Mouse (Mus musculus): ENCODE measurements around the gene Mogs. TPM values are rescaled to one million over a fixed set of nuclear protein-coding genes. Genes with fewer than 3 reads are reported as not detected.

Mogs gene
- polyA plus RNA-seq, 1 experiment, result 32.5 TPM

- peaks cover 13% of the 10 kb centered on the region for H3K36me3 ChIP-seq (ENCODE audit: control insufficient read depth, insufficient read depth)
- peaks cover 2% of the 10 kb centered on the region for H3K27me3 ChIP-seq (ENCODE audit: control insufficient read depth, insufficient read depth, insufficient read length)
Measured at GRCm38 (mm10) chr6:83077630-83078323, 37.5 kb upstream of the Mogs start, which contains the start of gene Pcgf1. Gene Pcgf1, plus strand, starts transcription at chr6:83077869.

GRCm38 (mm10) chr6:83078324-83078858 is 36.9 kb upstream of the Mogs start:
- H3K4me3 ChIP-seq (ENCODE audit: insufficient read depth, poor library complexity, severe bottlenecking), result peak overlapping the region; percentile 80
- peak overlapping the region; percentile 74 for H3ac ChIP-seq (ENCODE audit: control insufficient read depth, insufficient read length, low read depth)
- H3K79me2 ChIP-seq (ENCODE audit: control insufficient read depth, insufficient read depth), result peaks cover 14% of the 10 kb centered on the region
- no peaks in the 10 kb centered on the region for H3K27me3 ChIP-seq (ENCODE audit: control insufficient read depth, insufficient read depth, insufficient read length)
- H3K36me3 ChIP-seq (ENCODE audit: control insufficient read depth, insufficient read depth), result peaks cover 13% of the 10 kb centered on the region
- TF ChIP-seq MAX (IDR thresholded peaks at IDR 0.05) (peak; percentile 26), MYOD1 (IDR thresholded peaks at IDR 0.05; ENCODE audit: control insufficient read depth, insufficient read length, low read depth) (no peak), USF1 (IDR thresholded peaks at IDR 0.05; ENCODE audit: low read depth) (no peak), CEBPB (IDR thresholded peaks at IDR 0.05; ENCODE audit: low read depth) (no peak), MYOG (IDR thresholded peaks at IDR 0.05; ENCODE audit: control insufficient read depth, extremely low read depth, insufficient read length) (no peak), FOSL1 (IDR thresholded peaks at IDR 0.05; ENCODE audit: insufficient read depth, low read length, poor library complexity, severe bottlenecking) (no peak), CTCF (IDR thresholded peaks at IDR 0.05; ENCODE audit: control insufficient read depth, insufficient read depth, insufficient read length) (peak; percentile 62)
- H3K79me3 ChIP-seq (ENCODE audit: low read depth), result peaks cover 6% of the 10 kb centered on the region

More at GRCm38 (mm10) chr6:83077630-83078323, 37.5 kb upstream of the Mogs start, which contains the start of gene Pcgf1:
- Histone ChIP-seq H3K79me2 (ENCODE audit: control insufficient read depth, insufficient read depth) (peaks cover 14% of the 10 kb centered on the region), H3K4me3 (ENCODE audit: insufficient read depth, poor library complexity, severe bottlenecking) (peak within 1 kb of the TSS; percentile 80), H3ac (ENCODE audit: control insufficient read depth, insufficient read length, low read depth) (peak within 1 kb of the TSS; percentile 95), H3K79me3 (ENCODE audit: low read depth) (peaks cover 6% of the 10 kb centered on the region)
- TF ChIP-seq CTCF (IDR thresholded peaks at IDR 0.05; ENCODE audit: control insufficient read depth, insufficient read depth, insufficient read length) (no peak), MYOG (IDR thresholded peaks at IDR 0.05; ENCODE audit: control insufficient read depth, extremely low read depth, insufficient read length) (no peak), MAX (IDR thresholded peaks at IDR 0.05) (no peak)

GRCm38 (mm10) chr6:83080210-83080609 is 35.1 kb upstream of the Mogs start:
- TF ChIP-seq MAX (IDR thresholded peaks at IDR 0.05) (no peak), FOSL1 (IDR thresholded peaks at IDR 0.05; ENCODE audit: insufficient read depth, low read length, poor library complexity, severe bottlenecking) (no peak), MYOG (IDR thresholded peaks at IDR 0.05; ENCODE audit: control insufficient read depth, extremely low read depth, insufficient read length) (no peak), CTCF (IDR thresholded peaks at IDR 0.05; ENCODE audit: control insufficient read depth, insufficient read depth, insufficient read length) (no peak), CEBPB (IDR thresholded peaks at IDR 0.05; ENCODE audit: low read depth) (no peak), USF1 (IDR thresholded peaks at IDR 0.05; ENCODE audit: low read depth) (no peak), MYOD1 (IDR thresholded peaks at IDR 0.05; ENCODE audit: control insufficient read depth, insufficient read length, low read depth) (no peak)

GRCm38 (mm10) chr6:83083497-83083896 is 31.8 kb upstream of the Mogs start:
- no peak overlapping the region for H3K4me3 ChIP-seq (ENCODE audit: insufficient read depth, poor library complexity, severe bottlenecking)
- TF ChIP-seq MAX (IDR thresholded peaks at IDR 0.05) (no peak), FOSL1 (IDR thresholded peaks at IDR 0.05; ENCODE audit: insufficient read depth, low read length, poor library complexity, severe bottlenecking) (no peak), CTCF (IDR thresholded peaks at IDR 0.05; ENCODE audit: control insufficient read depth, insufficient read depth, insufficient read length) (no peak), MYOD1 (IDR thresholded peaks at IDR 0.05; ENCODE audit: control insufficient read depth, insufficient read length, low read depth) (no peak), USF1 (IDR thresholded peaks at IDR 0.05; ENCODE audit: low read depth) (no peak), MYOG (IDR thresholded peaks at IDR 0.05; ENCODE audit: control insufficient read depth, extremely low read depth, insufficient read length) (no peak), CEBPB (IDR thresholded peaks at IDR 0.05; ENCODE audit: low read depth) (no peak)
- no peak overlapping the region for H3ac ChIP-seq (ENCODE audit: control insufficient read depth, insufficient read length, low read depth)
- H3K79me3 ChIP-seq (ENCODE audit: low read depth), result peaks cover 6% of the 10 kb centered on the region
- peaks cover 13% of the 10 kb centered on the region for H3K36me3 ChIP-seq (ENCODE audit: control insufficient read depth, insufficient read depth)
- peaks cover 14% of the 10 kb centered on the region for H3K79me2 ChIP-seq (ENCODE audit: control insufficient read depth, insufficient read depth)
- H3K27me3 ChIP-seq (ENCODE audit: control insufficient read depth, insufficient read depth, insufficient read length), result peaks cover 30% of the 10 kb centered on the region

More at GRCm38 (mm10) chr6:83080210-83080609, 35.1 kb upstream of the Mogs start:
- Histone ChIP-seq H3K79me2 (ENCODE audit: control insufficient read depth, insufficient read depth) (peaks cover 14% of the 10 kb centered on the region), H3K4me3 (ENCODE audit: insufficient read depth, poor library complexity, severe bottlenecking) (no peak overlapping the region), H3K36me3 (ENCODE audit: control insufficient read depth, insufficient read depth) (peaks cover 13% of the 10 kb centered on the region), H3K79me3 (ENCODE audit: low read depth) (peaks cover 6% of the 10 kb centered on the region), H3K27me3 (ENCODE audit: control insufficient read depth, insufficient read depth, insufficient read length) (no peaks in the 10 kb centered on the region), H3ac (ENCODE audit: control insufficient read depth, insufficient read length, low read depth) (no peak overlapping the region)

GRCm38 (mm10) chr6:83084477-83084876 is 30.8 kb upstream of the Mogs start:
- H3K27me3 ChIP-seq (ENCODE audit: control insufficient read depth, insufficient read depth, insufficient read length), result peaks cover 36% of the 10 kb centered on the region

More at GRCm38 (mm10) chr6:83084477-83084876, 30.8 kb upstream of the Mogs start:
- Histone ChIP-seq H3K36me3 (ENCODE audit: control insufficient read depth, insufficient read depth) (peaks cover 10% of the 10 kb centered on the region), H3K79me3 (ENCODE audit: low read depth) (no peaks in the 10 kb centered on the region), H3K79me2 (ENCODE audit: control insufficient read depth, insufficient read depth) (peaks cover 5% of the 10 kb centered on the region), H3ac (ENCODE audit: control insufficient read depth, insufficient read length, low read depth) (no peak overlapping the region), H3K4me3 (ENCODE audit: insufficient read depth, poor library complexity, severe bottlenecking) (no peak overlapping the region)
- no peak for TF ChIP-seq MYOG (IDR thresholded peaks at IDR 0.05; ENCODE audit: control insufficient read depth, extremely low read depth, insufficient read length)
- no peak for TF ChIP-seq CEBPB (IDR thresholded peaks at IDR 0.05; ENCODE audit: low read depth)
- TF ChIP-seq CTCF (IDR thresholded peaks at IDR 0.05; ENCODE audit: control insufficient read depth, insufficient read depth, insufficient read length), result no peak
- no peak for TF ChIP-seq MAX (IDR thresholded peaks at IDR 0.05)
- TF ChIP-seq FOSL1 (IDR thresholded peaks at IDR 0.05; ENCODE audit: insufficient read depth, low read length, poor library complexity, severe bottlenecking), result no peak
- TF ChIP-seq MYOD1 (IDR thresholded peaks at IDR 0.05; ENCODE audit: control insufficient read depth, insufficient read length, low read depth), result no peak
- TF ChIP-seq USF1 (IDR thresholded peaks at IDR 0.05; ENCODE audit: low read depth), result no peak
